Mouse (Mus musculus) cerebellum, adult 9-11 months (tissue): Measurements from ENCODE around the gene Plekhm2.

Experiments
- DNase-seq: peaks from one replicate; pipeline ENCODE4 v3.0.0; 2022

The Plekhm2 gene

GRCm38 (mm10) chr4:141660884-141661283, 3.8 kb downstream of the Plekhm2 start:
- no peak for DNase-seq

- DNase-seq, result no peak
Measured at GRCm38 (mm10) chr4:141659739-141660138, 5.0 kb downstream of the Plekhm2 start.

- no peak for DNase-seq
Measured at GRCm38 (mm10) chr4:141658846-141659484, 5.7 kb downstream of the Plekhm2 start.

- no peak for DNase-seq
Measured at GRCm38 (mm10) chr4:141656932-141657331, 7.8 kb downstream of the Plekhm2 start.

DNA sequence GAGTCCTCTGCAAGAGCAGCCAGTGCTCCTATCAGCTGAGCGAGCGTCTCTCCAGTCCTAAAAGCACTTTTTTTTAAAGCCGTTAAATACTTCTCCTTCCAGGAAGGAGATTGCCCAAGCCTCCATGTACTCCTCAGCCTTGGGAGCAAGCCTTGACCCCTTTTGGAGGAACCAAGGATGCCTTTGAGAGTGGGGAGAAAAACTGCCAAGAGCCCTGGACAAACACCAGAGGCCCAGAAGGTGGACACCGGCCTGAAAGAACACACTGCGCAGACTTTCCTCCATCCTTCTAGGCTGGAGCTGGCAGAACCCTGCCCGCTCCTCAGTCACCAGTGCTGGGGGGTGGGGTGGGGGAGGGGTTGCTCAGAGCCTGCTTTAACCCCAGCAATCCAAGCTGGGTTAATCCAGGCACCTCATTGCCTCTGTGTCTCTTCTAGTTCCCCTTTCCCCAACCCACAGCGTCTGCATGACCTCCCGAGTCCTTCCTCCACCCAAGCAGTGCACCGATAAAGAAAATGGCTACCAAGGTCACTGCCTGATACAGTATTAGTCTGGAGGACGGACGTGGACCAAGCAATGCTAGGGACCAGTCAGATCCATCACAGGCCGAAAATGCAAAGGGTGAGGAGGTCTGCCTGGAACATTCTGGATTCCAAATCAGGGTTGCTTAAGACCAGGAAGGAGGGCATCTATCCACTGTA, 8.6 kb downstream of the Plekhm2 start:
- DNase-seq, result peak; percentile 72

- DNase-seq, result no peak
Measured at GRCm38 (mm10) chr4:141654509-141654908, 10.2 kb downstream of the Plekhm2 start.

DNA sequence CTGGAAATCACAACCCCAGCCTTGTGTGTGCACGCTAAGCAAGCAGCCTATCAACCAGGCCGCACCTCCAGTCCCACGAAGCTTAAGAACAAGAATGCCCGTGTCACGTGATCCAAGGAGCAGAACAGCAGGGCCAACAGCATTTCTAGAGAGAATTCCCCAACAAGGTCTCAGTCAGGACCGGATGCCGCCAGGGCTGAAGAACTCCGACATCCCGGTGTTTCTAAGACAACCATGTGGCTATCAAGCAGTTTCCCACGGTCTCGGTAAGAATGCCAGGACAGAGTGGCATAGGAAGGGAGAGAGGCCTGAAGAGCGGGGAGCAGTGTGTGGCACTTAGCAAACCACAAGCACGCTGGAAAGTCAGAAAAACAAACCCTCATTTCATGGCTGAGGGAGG, 10.9 kb downstream of the Plekhm2 start:
- no peak for DNase-seq

- no peak for DNase-seq
Measured at GRCm38 (mm10) chr4:141653044-141653443, 11.7 kb downstream of the Plekhm2 start.

DNA sequence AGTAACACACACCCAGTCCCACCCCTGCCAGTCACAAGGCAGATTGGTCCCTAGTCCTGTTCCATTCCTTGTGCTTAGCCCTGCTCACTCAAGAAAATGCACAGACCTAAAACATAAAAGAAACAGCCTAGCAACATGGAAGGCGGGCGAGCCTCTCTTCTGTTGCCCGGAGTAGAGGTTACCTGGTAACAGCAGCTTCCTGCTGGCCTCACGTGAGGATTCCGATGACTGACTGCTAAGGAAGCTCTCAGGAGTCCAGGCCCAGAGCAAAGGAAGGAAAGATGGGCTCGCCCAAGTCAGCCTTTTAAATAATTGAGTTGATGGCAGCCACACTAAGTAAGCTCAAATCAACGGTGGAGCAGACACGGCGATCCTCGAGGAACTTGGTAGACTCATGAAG, 12.8 kb downstream of the Plekhm2 start:
- no peak for DNase-seq

- DNase-seq, result no peak
Measured at GRCm38 (mm10) chr4:141651286-141651685, 13.4 kb downstream of the Plekhm2 start.

- DNase-seq, result no peak
Measured at GRCm38 (mm10) chr4:141649244-141649643, 15.5 kb downstream of the Plekhm2 start.

- no peak for DNase-seq
Measured at GRCm38 (mm10) chr4:141648262-141648661, 16.4 kb downstream of the Plekhm2 start.

- no peak for DNase-seq
Measured at GRCm38 (mm10) chr4:141647187-141647586, 17.5 kb downstream of the Plekhm2 start.

DNA sequence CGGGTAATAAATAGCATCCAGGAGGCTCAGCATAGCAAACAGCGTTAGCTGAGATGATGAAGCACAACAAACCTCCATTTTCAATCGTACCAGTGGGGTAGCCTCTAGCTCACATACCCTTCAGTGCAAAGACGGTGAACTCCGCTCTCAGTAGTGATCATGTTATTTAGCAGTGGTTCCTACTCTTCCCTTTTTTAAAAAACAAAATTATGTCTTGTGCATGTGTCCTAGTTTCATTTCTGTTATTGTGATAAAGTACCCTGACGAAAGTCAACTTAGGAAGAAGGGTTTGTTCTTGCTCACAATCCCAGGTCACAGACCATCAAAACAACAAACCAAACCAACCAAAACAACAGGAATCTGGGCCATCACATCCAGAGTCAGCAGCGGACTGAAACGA, 18.7 kb downstream of the Plekhm2 start:
- DNase-seq, result no peak

GRCm38 (mm10) chr4:141643118-141643855, 21.4 kb downstream of the Plekhm2 start:
- DNase-seq, result peak; percentile 76

GRCm38 (mm10) chr4:141641961-141642811, 22.5 kb downstream of the Plekhm2 start:
- no peak for DNase-seq

GRCm38 (mm10) chr4:141641353-141641771, 23.3 kb downstream of the Plekhm2 start:
- peak; percentile 51 for DNase-seq

DNA sequence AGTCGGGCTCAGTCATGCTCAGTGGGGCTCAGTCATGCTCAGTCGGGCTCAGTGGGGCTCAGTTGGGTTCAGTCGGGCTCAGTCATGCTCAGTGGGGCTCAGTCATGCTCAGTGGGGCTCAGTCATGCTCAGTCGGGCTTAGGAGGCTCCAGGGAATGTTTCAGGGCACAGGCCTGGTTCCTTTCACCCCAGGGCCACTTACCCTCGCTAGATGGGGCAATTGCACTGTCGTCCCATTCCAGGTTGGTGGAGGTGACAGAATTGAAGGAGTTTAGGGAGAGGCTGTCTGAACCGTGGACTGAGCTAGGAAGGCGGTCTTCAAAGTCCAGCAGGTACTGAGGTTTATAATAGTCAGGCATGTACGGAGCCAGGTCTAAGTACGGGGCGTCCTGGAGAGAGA, 25.2 kb downstream of the Plekhm2 start:
- no peak for DNase-seq

DNA sequence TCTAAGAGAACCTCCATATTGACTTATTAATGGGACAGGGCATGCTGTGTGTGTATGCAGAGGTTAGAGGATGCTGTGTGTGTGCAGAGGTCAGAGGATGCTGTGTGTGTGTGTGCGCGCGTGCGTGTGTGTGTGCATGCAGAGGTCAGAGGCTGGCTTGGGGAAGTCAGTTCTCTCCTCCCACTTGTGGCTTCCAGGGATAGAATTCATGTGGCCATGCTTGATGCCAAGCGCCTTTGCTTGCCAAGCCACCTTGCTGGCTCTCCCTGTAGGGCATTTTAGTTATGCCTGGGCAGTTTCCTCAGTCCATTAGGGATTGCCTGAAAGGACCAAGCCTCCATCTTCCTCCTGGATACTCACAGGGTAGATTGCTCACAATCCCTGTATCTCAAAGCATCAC, 28.0 kb downstream of the Plekhm2 start:
- DNase-seq, result peak; percentile 58

DNA sequence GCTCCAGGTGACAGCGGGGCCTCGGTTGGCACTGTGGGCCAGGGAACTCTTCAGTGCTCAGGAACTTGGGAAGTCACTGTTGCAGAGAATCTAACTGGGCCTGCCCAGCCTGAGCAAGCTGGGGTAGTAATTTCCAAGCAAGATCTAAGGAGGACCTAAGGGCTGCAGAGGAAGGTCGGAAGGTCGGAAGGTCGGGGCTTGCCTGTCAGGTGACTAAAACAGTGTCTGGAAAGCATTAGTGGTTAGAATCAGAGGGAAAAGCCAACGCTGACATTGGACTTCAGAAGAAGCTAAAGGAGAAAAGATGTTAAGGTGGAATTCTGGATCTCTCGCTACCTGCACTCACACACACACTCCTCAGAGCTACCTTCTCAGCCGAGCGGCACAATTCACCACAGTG, 28.7 kb downstream of the Plekhm2 start:
- no peak for DNase-seq

DNA sequence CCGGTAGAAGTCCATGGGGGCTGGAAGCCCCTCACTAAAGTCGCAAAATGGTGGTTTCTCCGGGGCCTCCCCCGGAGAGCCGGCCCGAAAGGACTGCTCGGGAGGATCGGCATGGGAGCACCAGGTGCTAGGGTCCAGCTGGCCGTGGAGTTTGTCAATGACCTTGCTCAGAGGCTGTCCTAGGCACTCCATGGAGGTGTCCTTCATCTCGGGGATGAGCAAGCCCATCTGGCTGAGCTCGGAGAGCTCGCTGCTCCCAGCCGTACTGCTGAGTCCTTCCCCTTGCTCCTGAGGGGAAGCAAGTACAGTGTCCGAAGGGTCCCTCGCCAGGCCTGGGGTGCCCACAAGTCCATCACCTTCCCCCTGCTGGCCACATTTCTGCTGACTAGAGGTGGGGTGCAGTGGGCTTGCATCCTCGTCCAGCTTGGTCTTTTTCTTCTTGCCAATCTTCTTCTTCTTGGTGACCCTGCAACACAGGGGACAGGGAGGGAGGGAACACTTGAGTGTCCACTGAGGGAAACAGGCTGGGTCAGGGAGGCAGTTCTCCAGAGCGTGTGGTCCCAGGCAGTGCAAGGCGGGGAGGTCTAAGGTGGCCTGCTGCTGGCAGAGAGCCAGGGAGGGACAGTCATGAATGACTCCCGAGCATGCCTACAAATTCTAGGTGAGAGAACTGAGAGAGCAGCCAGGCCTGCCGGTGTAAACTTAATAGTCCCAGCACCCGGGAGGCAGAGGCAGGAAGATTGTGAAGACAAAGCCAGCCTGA, 32.4 kb downstream of the Plekhm2 start:
- no peak for DNase-seq

- DNase-seq, result no peak
Measured at GRCm38 (mm10) chr4:141631250-141631649, 33.4 kb downstream of the Plekhm2 start.
